8 mouse cellular contexts compared by ENCODE assay signal in the genomic region with DNA sequence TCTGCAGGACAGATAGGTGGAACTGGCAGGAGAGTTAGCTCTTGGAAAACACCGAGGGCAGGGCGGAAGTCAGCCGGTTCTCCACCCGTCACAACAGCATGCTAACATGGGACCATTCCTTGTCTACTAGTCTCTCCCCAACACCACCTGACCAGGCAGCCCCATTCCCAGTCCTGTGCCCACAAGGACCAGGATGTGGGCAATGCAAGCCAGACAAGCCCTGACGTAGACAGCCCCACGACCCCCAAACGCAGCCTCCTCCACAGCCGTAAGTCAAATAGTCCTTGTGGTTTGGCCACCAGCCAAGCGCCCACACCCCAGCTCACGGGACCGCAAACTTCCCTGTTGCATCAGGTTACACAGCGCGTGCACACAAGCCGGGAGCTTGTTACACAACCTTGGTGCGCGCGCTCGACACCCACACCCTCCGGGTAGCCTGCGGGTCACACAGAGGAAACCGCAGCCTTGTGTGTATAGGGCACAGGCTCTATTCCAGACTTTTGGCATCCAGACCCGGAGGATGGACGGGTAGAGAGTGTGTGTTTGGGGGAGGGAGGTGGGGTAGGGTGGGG. TPM values are rescaled to one million over a fixed set of nuclear protein-coding genes. Genes with fewer than 3 reads are reported as not detected.
DNase-seq lines count a peak whose midpoint lies in the region; ATAC-seq and TF ChIP-seq lines count a peak whose summit lies in the region.

No protein-coding gene starts in this region.

- in situ Hi-C loops in ES-E14 (cut with MboI; ENCODE audit: low sequenced_read_pairs in 2 of 2, unreplicated experiment in 2 of 2), result no loop called here

- H3K36me3 ChIP-seq in ES-E14 (ENCODE audit: control insufficient read depth, insufficient read depth, low read length, poor library complexity, severe bottlenecking), result no peaks in the 10 kb centered on the region
- H3K36me3 ChIP-seq in heart, adult 2 months (ENCODE audit: control insufficient read depth, insufficient read depth, low read length), result no peaks in the 10 kb centered on the region
- no peaks in the 10 kb centered on the region for H3K36me3 ChIP-seq in liver, embryonic 12.5 days

- peak overlapping the region; percentile 43 for H3K9ac ChIP-seq in ES-E14 (ENCODE audit: insufficient read depth, low read depth, low read length, poor library complexity, severe bottlenecking)
- H3K9ac ChIP-seq in heart, adult 2 months (ENCODE audit: low read depth, low read length), result no peak overlapping the region
- 0 out of 2 replicates have a peak overlapping the region, but pooled peaks have one; percentile 17 for H3K9ac ChIP-seq in liver, embryonic 12.5 days

- H3K79me2 ChIP-seq in heart, adult 2 months (replicated peaks; ENCODE audit: control insufficient read depth, insufficient read depth, low read length), result no peaks in the 10 kb centered on the region

- peak overlapping the region; percentile 59 for H3K4me2 ChIP-seq in liver, embryonic 12.5 days

- 0 out of 2 replicates have a peak, but pooled peaks have one; percentile 31 for TF ChIP-seq EP300 in heart, adult 2 months (IDR thresholded peaks at IDR 0.05; ENCODE audit: insufficient read depth, low read depth, low read length)

- DNase-seq in 3134 (ENCODE audit: extremely low read depth, insufficient read length, low spot score), result peak; percentile 93
- peak; percentile 76 for DNase-seq in ES-E14 (ENCODE audit: low read depth, low spot score)
- peak; percentile 36 for DNase-seq in cerebellum, adult 11-12 months
- DNase-seq in heart, adult 2 months, result peak; percentile 73 to 82
- DNase-seq in kidney, adult 18-20 months, result peak; percentile 69
- DNase-seq in ovary, postnatal 14 days (ENCODE audit: low spot score), result peak; percentile 67
- peak; percentile 80 to 86 for DNase-seq in urinary bladder, postnatal 4 days (ENCODE audit: low spot score in 2 of 2)

- H3K4me1 ChIP-seq in ES-E14 (ENCODE audit: control insufficient read depth in 2 of 2, insufficient read depth in 2 of 2, low read length in 2 of 2, poor library complexity in 1 of 2), result peaks cover 0 to 9% of the 10 kb centered on the region in 2 experiments; a peak in 3 of 4 replicates
- H3K4me1 ChIP-seq in heart, adult 2 months (ENCODE audit: control insufficient read depth, insufficient read depth, low read length), result no peaks in the 10 kb centered on the region
- peaks cover 25% of the 10 kb centered on the region for H3K4me1 ChIP-seq in liver, embryonic 12.5 days

- ATAC-seq in liver, embryonic 12.5 days, result peak; percentile 74

- TF ChIP-seq POLR2A in heart, adult 2 months (IDR thresholded peaks at IDR 0.05; ENCODE audit: insufficient read depth, low read depth, low read length), result no peak

- H3K27ac ChIP-seq in ES-E14 (ENCODE audit: insufficient read depth, low read depth, low read length, poor library complexity, severe bottlenecking), result peak overlapping the region; percentile 9; the same call in 1 of the 2 replicates
- H3K27ac ChIP-seq in heart, adult 2 months, result no peak overlapping the region; the same call in 1 of the 2 replicates
- H3K27ac ChIP-seq in liver, embryonic 12.5 days, result no peak overlapping the region; the same call in 1 of the 2 replicates

- 18% methylated on average over 23 of the region's 23 CpGs for WGBS in heart, adult 2 months
- WGBS in liver, embryonic 12.5 days (ENCODE audit: insufficient replicate concordance), result 10% methylated on average over 23 of the region's 23 CpGs

- no peak for TF ChIP-seq CTCF in heart, adult 2 months (IDR thresholded peaks at IDR 0.05)

- no peaks in the 10 kb centered on the region for H3K9me3 ChIP-seq in ES-E14 (ENCODE audit: control insufficient read depth, insufficient read depth, low read depth, low read length)
- no peaks in the 10 kb centered on the region for H3K9me3 ChIP-seq in liver, embryonic 12.5 days (replicated peaks)

- H3K27me3 ChIP-seq in heart, adult 2 months (ENCODE audit: control insufficient read depth, insufficient read depth, low read length), result no peaks in the 10 kb centered on the region
- no peaks in the 10 kb centered on the region for H3K27me3 ChIP-seq in liver, embryonic 12.5 days (replicated peaks)

- peak overlapping the region; percentile 33 to 53 for H3K4me3 ChIP-seq in ES-E14 (ENCODE audit: insufficient read depth in 1 of 2, low read depth in 1 of 2, low read length in 2 of 2, poor library complexity in 1 of 2, severe bottlenecking in 1 of 2)
- H3K4me3 ChIP-seq in heart, adult 2 months, result peak overlapping the region; percentile 24
- H3K4me3 ChIP-seq in liver, embryonic 12.5 days, result peak overlapping the region; percentile 25; the same call in 1 of the 2 replicates

- intact Hi-C loops in heart, adult 2 months (cut with DNase I), result no loop called here

TF ChIP-seq in ES-E14, 5 proteins besides CTCF, POLR2A, EP300 and RAD21:
- TF ChIP-seq ZC3H11A (IDR thresholded peaks at IDR 0.05; ENCODE audit: borderline replicate concordance, low read depth, low read length) (no peak), MAFK (IDR thresholded peaks at IDR 0.05; ENCODE audit: insufficient read depth, low read depth, low read length) (no peak), HCFC1 (IDR thresholded peaks at IDR 0.05; ENCODE audit: borderline replicate concordance, insufficient read depth, low read length) (no peak)

RNA-seq across cellular contexts. Expression of a gene that starts 37.0 kb away (rescaled TPM):
- 90.0 and 90.6 TPM in 2 replicates for total RNA-seq in ES-E14 (2012; rRNA removed)
- 100 to 1,000 TPM; 128 to 140 TPM for total RNA-seq in heart, adult 2 months (2021)
- 99.4 and 99.6 TPM in 2 replicates for polyA plus RNA-seq in heart, adult 2 months (2012; rRNA removed)
- polyA plus RNA-seq in liver, embryonic 12.5 days (2016; fragmentation: Nextera tagmentation; extraction: Ambion mirVana), result 107 and 110 TPM in 2 replicates

RNA-seq across cellular contexts. Expression of a gene that starts 41.6 kb away (rescaled TPM):
- total RNA-seq in ES-E14 (2012; rRNA removed), result 53.0 and 112 TPM in 2 replicates
- total RNA-seq in heart, adult 2 months (2021), result 100 to 1,000 TPM; 207 to 328 TPM
- polyA plus RNA-seq in heart, adult 2 months (2012; rRNA removed), result 384 and 618 TPM in 2 replicates
- 3.0 and 3.2 TPM in 2 replicates for polyA plus RNA-seq in liver, embryonic 12.5 days (2016; fragmentation: Nextera tagmentation; extraction: Ambion mirVana)

Comparison
In these comparisons a context has a peak if more than half of its experiments do, and no peak if none do; other contexts are left out.
1. DNase-seq: peak in every context shown above with its lines; median percentile 93 in 3134; 83 in urinary bladder, postnatal 4 days; 78 in heart, adult 2 months; 76 in ES-E14; 69 in kidney, adult 18-20 months; 67 in ovary, postnatal 14 days; 36 in cerebellum, adult 11-12 months.